Mouse (Mus musculus) cerebellum, adult 2 months (tissue): Measurements from ENCODE around the gene Sox5. TPM values are rescaled to one million over a fixed set of nuclear protein-coding genes. Genes with fewer than 3 reads are reported as not detected.

Experiments used
- DNase-seq, 2 experiments: peaks; one replicate each; pipeline ENCODE4 v3.0.0; 2021
- H3K27ac ChIP-seq: fragments of 200-500 bp; 2 replicates; pipeline ENCODE4 v1.5.1; 2012; ENCODE audit warnings: low read length, control low read depth, inconsistent platforms; ENCODE audit not compliant: insufficient read depth
- H3K27me3 ChIP-seq: fragments of 200-500 bp; 2 replicates; pipeline ENCODE4 v1.6.1; 2012; ENCODE audit warnings: inconsistent platforms, mild to moderate bottlenecking, low read length, moderate library complexity; ENCODE audit not compliant: control insufficient read depth, insufficient read depth
- H3K4me1 ChIP-seq: fragments of 200-500 bp; 2 replicates; pipeline ENCODE4 v1.6.1; 2011; ENCODE audit warnings: low read length; ENCODE audit not compliant: control insufficient read depth, insufficient read depth
- H3K4me3 ChIP-seq: fragments of 200-500 bp; replicated peaks from 2 replicates; pipeline ENCODE3; 2011; ENCODE audit warnings: mild to moderate bottlenecking, low read depth, low read length, control low read depth; ENCODE audit not compliant: insufficient read depth
- CTCF ChIP-seq: fragments of 200-500 bp; IDR thresholded peaks from 2 replicates; pipeline ENCODE4 v1.5.1; 2011; ENCODE audit warnings: low read depth, mild to moderate bottlenecking, control low read depth, low read length, moderate library complexity, borderline replicate concordance; ENCODE audit not compliant: insufficient read depth
- POLR2A ChIP-seq: fragments of 200-500 bp; IDR thresholded peaks from 2 replicates; pipeline ENCODE4 v1.6.1; 2011; ENCODE audit warnings: low read length, control low read depth, borderline replicate concordance; ENCODE audit not compliant: insufficient read depth
- WGBS: fragments of 180-500 bp; shearing (Covaris S2); methylation state at CpG from one replicate; pipeline ENCODE4 v1.1.7; 2018; 5-methylcytosine and 5-hydroxymethylcytosine counted together
- polyA plus RNA-seq: library from polyadenylated mRNA; depleted of rRNA; stranded (reverse); fragments of >200 nt; gene quantifications from 2 replicates; pipeline ENCODE4 v1.2.3, GENCODE M21; 2012

Sox5 gene
- polyA plus RNA-seq, 1 experiment = 13.3 TPM

DNA sequence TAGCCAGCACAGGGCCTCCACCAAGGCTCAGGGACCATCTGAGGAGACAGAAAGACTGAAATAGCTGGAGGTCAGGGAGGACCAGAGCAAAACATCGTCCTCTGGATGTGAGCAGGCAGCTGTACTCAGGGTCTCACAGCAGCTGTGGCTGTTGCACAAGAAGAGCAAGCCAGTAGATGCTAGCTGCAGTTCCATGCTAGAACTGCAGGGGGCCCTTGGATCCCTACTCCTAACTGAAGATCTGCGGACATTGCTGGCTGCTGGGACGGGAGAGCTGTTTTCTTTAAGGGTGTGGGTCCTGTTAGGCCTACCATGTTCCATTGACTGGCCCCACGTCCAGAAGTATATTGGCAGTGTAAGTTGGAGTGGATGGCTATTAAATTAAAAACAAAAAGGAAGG, 137.1 kb downstream of the Sox5 start:
- WGBS = 83% methylated on average over 4 of the region's 4 CpGs
- Histone ChIP-seq H3K4me1 (no peaks in the 10 kb centered on the region), H3K4me3 (no peak overlapping the region), H3K27me3 (no peaks in the 10 kb centered on the region), H3K27ac (no peak overlapping the region)
- DNase-seq = no peak
- TF ChIP-seq POLR2A (no peak), CTCF (0 out of 2 replicates have a peak, but pooled peaks have one; percentile 11)

DNA sequence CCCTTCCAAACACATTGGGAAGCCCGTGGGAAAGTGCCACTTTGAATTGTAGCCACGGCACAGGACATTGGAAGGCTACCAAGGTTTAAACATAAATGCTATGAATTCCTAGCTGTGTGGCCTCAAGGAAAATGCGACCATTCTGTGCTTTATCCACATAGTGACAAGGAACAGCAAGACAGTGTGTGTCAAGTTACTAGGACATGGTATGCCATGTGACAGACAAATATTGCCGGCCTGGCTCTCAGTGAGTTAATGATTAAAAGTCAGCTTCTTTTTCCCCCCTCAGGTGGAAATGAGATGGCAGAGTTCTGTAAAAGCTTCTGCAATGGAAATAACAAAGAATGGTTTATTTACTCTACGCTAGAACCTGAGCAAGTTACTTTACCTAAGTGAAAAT, 138.2 kb downstream of the Sox5 start:
- Histone ChIP-seq H3K4me3 (no peak overlapping the region), H3K4me1 (no peaks in the 10 kb centered on the region), H3K27me3 (no peaks in the 10 kb centered on the region), H3K27ac (no peak overlapping the region)
- WGBS = 73% methylated on average over 5 of the region's 5 CpGs
- no peak for DNase-seq
- TF ChIP-seq POLR2A (no peak), CTCF (no peak)

DNA sequence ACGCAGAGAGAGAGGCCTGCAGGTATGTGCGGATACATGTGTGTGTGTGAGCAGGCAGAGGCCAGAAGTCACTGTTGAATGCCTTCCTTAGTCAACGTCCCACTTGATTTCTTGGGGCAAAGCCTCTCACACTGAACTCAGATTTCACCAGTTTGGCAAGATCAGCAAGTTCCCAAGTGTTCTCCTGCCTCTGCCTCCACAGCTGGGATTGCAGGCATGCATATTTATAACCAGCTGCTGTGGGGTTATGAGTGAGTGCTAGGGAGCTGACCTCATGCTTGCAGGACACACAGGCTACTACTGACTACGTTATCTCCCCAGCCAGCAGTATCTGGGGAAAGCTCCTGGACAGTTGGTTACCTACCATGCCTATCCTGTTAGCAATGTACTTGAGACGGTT, 139.9 kb downstream of the Sox5 start:
- WGBS = 86% methylated on average over 5 of the region's 5 CpGs
- Histone ChIP-seq H3K27ac (no peak overlapping the region), H3K27me3 (no peaks in the 10 kb centered on the region), H3K4me1 (no peaks in the 10 kb centered on the region), H3K4me3 (no peak overlapping the region)
- TF ChIP-seq CTCF (no peak), POLR2A (no peak)
- DNase-seq = no peak

DNA sequence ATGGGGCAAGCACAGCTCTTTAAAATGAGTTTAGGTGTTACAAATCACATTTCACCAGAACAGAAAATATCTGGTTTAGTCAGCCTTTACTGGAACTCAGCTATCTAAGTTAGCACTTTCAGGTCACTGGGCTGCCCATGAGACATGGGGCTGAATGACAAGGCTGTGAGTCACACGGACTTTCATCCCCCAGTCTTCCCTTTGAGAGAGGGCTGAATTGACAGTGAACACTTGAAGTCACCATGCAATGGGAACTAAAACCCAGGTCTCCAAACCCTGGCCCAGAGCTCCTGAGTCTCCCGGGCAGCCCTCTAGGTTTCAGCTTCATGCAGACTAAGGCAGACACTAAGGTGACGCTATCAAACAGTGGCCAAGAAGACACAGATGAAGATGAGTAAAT, 141.2 kb downstream of the Sox5 start:
- Histone ChIP-seq H3K4me1 (no peaks in the 10 kb centered on the region), H3K27ac (no peak overlapping the region), H3K27me3 (no peaks in the 10 kb centered on the region), H3K4me3 (no peak overlapping the region)
- no peak for DNase-seq
- TF ChIP-seq POLR2A = no peak
- TF ChIP-seq CTCF = no peak
- 88% methylated on average over 3 of the region's 3 CpGs for WGBS

DNA sequence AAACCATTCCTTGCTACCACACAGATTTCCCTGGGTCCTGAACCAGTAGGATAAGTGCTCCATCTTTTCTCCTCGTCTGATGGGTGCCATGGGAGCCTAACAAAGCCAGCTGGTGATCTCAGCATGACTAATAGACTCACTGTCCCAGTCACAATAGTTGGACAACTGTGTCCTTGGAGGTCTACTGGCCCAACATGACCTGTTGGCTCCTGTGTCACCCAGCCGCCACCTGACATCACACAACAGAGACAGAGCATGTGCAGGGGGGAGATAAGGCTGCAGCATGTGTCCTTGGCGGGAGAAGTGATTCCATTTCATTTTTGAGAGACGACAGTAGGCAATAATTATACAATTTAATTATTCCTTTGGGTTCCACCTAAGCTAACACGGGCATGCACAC, 143.2 kb downstream of the Sox5 start:
- Histone ChIP-seq H3K4me3 (no peak overlapping the region), H3K27me3 (no peaks in the 10 kb centered on the region), H3K27ac (no peak overlapping the region), H3K4me1 (no peaks in the 10 kb centered on the region)
- no peak for TF ChIP-seq POLR2A
- no peak for TF ChIP-seq CTCF
- DNase-seq = no peak
- WGBS = 67% methylated on average over 5 of the region's 5 CpGs

DNA sequence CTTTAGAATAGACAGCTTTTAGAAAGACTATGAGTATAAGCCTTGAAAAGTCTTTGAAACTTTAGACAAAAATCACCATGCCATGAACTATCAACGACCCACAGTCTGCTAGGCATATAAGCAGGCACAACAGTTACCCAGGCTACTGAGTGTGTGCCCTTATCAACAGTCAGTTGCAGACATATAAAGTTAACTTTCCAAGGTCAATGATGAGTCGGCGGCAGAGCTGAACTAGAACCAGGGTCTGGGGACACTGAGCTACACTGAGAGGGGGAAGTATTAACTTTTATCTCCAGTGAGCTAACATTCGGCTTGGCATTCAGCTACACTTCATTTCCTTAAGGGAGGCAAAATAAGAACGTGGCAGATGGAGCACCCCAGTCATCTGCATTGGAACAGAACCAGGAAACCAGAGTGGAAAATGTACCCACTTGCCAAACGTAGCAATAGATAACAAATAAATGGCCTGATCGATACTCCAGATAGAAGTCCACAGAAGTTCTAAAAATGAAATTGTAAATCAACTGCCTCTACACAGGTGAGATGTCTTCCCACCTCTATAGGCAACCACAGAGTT, 154.2 kb downstream of the Sox5 start:
- H3K4me3 ChIP-seq = no peak overlapping the region
- no peaks in the 10 kb centered on the region for H3K27me3 ChIP-seq
- H3K4me1 ChIP-seq = no peaks in the 10 kb centered on the region
- DNase-seq = peak in 1 of 2 experiments; percentile 22
- no peak overlapping the region for H3K27ac ChIP-seq
- TF ChIP-seq POLR2A = no peak
- TF ChIP-seq CTCF = no peak
- WGBS = 31% methylated on average over 7 of the region's 7 CpGs

DNA sequence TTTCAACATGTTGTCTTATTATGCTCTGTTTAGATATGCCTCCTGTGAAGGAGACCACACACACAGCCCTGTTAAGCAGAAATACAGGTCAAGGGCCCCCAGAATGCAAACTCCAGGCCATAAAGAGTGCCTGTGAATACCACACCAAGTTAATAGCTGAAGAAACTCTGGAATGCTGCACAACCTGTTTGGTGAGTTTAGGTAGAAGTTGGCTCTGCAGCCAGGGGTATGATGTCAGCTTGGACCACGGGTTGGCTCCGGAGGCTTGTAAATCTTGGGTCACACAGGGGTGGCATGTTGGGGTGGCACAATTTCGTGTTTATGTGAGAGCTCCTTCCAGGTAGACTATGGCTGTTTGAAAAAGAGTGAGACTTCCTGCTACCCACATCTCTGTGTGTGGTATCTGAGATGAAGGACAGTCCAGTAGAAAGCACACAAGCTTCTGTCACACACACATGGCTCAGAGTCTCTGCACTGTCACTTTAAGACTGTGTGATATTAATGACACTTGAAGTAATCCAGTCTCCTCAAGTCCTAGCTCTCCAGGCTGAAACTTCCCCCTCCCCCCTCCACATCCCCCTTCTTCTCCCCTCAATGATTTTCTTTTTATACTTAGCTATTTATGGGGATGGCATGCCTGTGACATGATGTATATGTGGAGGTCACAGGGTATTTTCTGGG, 160.5 kb downstream of the Sox5 start:
- TF ChIP-seq CTCF (no peak), POLR2A (no peak)
- H3K4me3 ChIP-seq = no peak overlapping the region
- H3K27ac ChIP-seq = no peak overlapping the region
- DNase-seq = no peak
- 74% methylated on average over 3 of the region's 3 CpGs for WGBS
- H3K4me1 ChIP-seq = no peaks in the 10 kb centered on the region
- no peaks in the 10 kb centered on the region for H3K27me3 ChIP-seq

DNA sequence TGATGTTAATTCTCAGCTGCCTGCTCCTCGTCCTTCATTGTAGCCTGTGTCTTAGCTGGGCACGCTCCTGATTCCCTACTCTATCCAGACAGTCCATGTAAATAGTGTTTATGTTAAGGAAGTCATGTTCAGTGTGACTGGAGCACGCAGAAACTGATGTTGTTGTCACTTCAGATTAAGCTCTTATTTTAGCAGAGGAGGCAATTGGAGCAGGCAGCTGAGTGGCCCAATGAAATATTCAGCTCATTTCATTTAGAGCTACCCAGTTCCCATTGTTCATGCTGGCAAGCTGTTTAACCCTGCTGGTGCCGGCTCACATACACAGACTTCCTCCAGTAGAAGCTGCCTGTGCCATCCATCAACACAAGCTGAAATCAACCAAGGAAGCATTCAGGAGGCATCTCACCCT, 170.4 kb downstream of the Sox5 start:
- no peak overlapping the region for H3K27ac ChIP-seq
- no peak for DNase-seq
- no peaks in the 10 kb centered on the region; the same call in 1 of the 2 replicates for H3K27me3 ChIP-seq
- H3K4me3 ChIP-seq = no peak overlapping the region
- TF ChIP-seq POLR2A = no peak
- TF ChIP-seq CTCF = no peak
- WGBS = 15% methylated on average over 4 of the region's 4 CpGs
- no peaks in the 10 kb centered on the region for H3K4me1 ChIP-seq
